Comparison of ENCODE assay signal across 7 mouse cellular contexts in genomic region chr8:83331899-83332697, GRCm38 (mm10). TPM values are rescaled to one million over a fixed set of nuclear protein-coding genes. Genes with fewer than 3 reads are reported as not detected.
A peak's percentile ranks its signal among the peaks of the same experiment; 100 is the strongest.
DNase-seq lines count a peak whose midpoint lies in the region; ATAC-seq lines count a peak whose summit lies in the region.

Elmod2 (minus strand) TSS chr8:83332486.

- H3K4me3 ChIP-seq in embryonic facial prominence, embryonic 12.5 days, result peak within 1 kb of the TSS; percentile 91
- H3K4me3 ChIP-seq in limb, embryonic 11.5 days (ENCODE audit: low read depth, low read length), result peak within 1 kb of the TSS; percentile 86
- H3K4me3 ChIP-seq in midbrain, embryonic 14.5 days (replicated peaks; ENCODE audit: low read depth, low read length), result peak within 1 kb of the TSS; percentile 85

- H3K9me3 ChIP-seq in embryonic facial prominence, embryonic 12.5 days, result no peaks in the 10 kb centered on the region
- no peaks in the 10 kb centered on the region for H3K9me3 ChIP-seq in limb, embryonic 11.5 days (ENCODE audit: control insufficient read depth, low read length)
- H3K9me3 ChIP-seq in midbrain, embryonic 14.5 days (ENCODE audit: control insufficient read depth, low read length), result no peaks in the 10 kb centered on the region

- H3K4me2 ChIP-seq in embryonic facial prominence, embryonic 12.5 days (replicated peaks), result peak within 1 kb of the TSS; percentile 81
- H3K4me2 ChIP-seq in limb, embryonic 11.5 days (ENCODE audit: low read depth, severe bottlenecking), result peak within 1 kb of the TSS; percentile 83
- H3K4me2 ChIP-seq in midbrain, embryonic 14.5 days (ENCODE audit: low read length), result peak within 1 kb of the TSS; percentile 85

- peak within 1 kb of the TSS; percentile 72 for H3K9ac ChIP-seq in embryonic facial prominence, embryonic 12.5 days
- peak within 1 kb of the TSS; percentile 77 for H3K9ac ChIP-seq in limb, embryonic 11.5 days (ENCODE audit: low read length)
- peak within 1 kb of the TSS; percentile 80 for H3K9ac ChIP-seq in midbrain, embryonic 14.5 days (replicated peaks; ENCODE audit: low read length)

- peak; percentile 99 for ATAC-seq in embryonic facial prominence, embryonic 12.5 days (ENCODE audit: insufficient number of reproducible peaks, insufficient read depth, low FRiP score, low TSS enrichment)
- ATAC-seq in limb, embryonic 11.5 days (ENCODE audit: insufficient number of reproducible peaks, low FRiP score, low TSS enrichment, low read depth), result peak; percentile 98
- peak; percentile 99 for ATAC-seq in midbrain, embryonic 14.5 days (ENCODE audit: low FRiP score, low TSS enrichment)

- H3K36me3 ChIP-seq in embryonic facial prominence, embryonic 12.5 days, result peaks cover 9% of the 10 kb centered on the region; the same call in 1 of the 2 replicates
- H3K36me3 ChIP-seq in limb, embryonic 11.5 days (ENCODE audit: control insufficient read depth, insufficient read depth, low read length), result peaks cover 7% of the 10 kb centered on the region; the same call in 1 of the 2 replicates
- H3K36me3 ChIP-seq in midbrain, embryonic 14.5 days (ENCODE audit: control insufficient read depth, insufficient read depth, low read length), result peaks cover 21% of the 10 kb centered on the region

- peak within 1 kb of the TSS; percentile 72; the same call in 1 of the 2 replicates for H3K27ac ChIP-seq in embryonic facial prominence, embryonic 12.5 days
- H3K27ac ChIP-seq in limb, embryonic 11.5 days (replicated peaks; ENCODE audit: low read depth, low read length), result peak within 1 kb of the TSS; percentile 36; the same call in 1 of the 2 replicates
- peak within 1 kb of the TSS; percentile 79 for H3K27ac ChIP-seq in midbrain, embryonic 14.5 days (replicated peaks; ENCODE audit: low read depth, low read length)

- H3K27me3 ChIP-seq in embryonic facial prominence, embryonic 12.5 days, result 0 out of 2 replicates have a peak, but pooled peaks cover 5% of the 10 kb centered on the region
- H3K27me3 ChIP-seq in limb, embryonic 11.5 days (ENCODE audit: control insufficient read depth, insufficient read depth, low read length), result no peaks in the 10 kb centered on the region
- H3K27me3 ChIP-seq in midbrain, embryonic 14.5 days (ENCODE audit: control insufficient read depth, insufficient read depth, low read length), result no peaks in the 10 kb centered on the region

- DNase-seq in adrenal gland, postnatal 25 days, result peak; percentile 99
- peak; percentile 100 for DNase-seq in heart, adult 11 months
- DNase-seq in kidney, adult 18-20 months, result peak; percentile 98
- DNase-seq in limb, embryonic 11.5 days (ENCODE audit: low spot score), result peak; percentile 97
- peak; percentile 100 for DNase-seq in midbrain, embryonic 14.5 days
- peak; percentile 91 to 95 for DNase-seq in spleen, adult 18-20 months

- under 1% methylated on average over 75 of the region's 85 CpGs for WGBS in embryonic facial prominence, embryonic 12.5 days
- WGBS in limb, embryonic 11.5 days, result under 1% methylated on average over 62 of the region's 85 CpGs
- WGBS in midbrain, embryonic 14.5 days, result under 1% methylated on average over 85 of the region's 85 CpGs

- H3K4me1 ChIP-seq in embryonic facial prominence, embryonic 12.5 days, result no peaks in the 10 kb centered on the region
- no peaks in the 10 kb centered on the region for H3K4me1 ChIP-seq in limb, embryonic 11.5 days (ENCODE audit: control insufficient read depth, insufficient read depth, low read length)
- no peaks in the 10 kb centered on the region for H3K4me1 ChIP-seq in midbrain, embryonic 14.5 days (ENCODE audit: control insufficient read depth, insufficient read depth, low read length)

RNA-seq across cellular contexts. Expression of gene Elmod2, which starts in this region (rescaled TPM):
- 28.4 and 30.0 TPM in 2 replicates for total RNA-seq in adrenal gland, postnatal 25 days (2021)
- 25.3 and 26.5 TPM in 2 replicates for polyA plus RNA-seq in embryonic facial prominence, embryonic 12.5 days (2016; fragmentation: Nextera tagmentation; extraction: Ambion mirVana)
- 26.2 and 27.1 TPM in 2 replicates for polyA plus RNA-seq in limb, embryonic 11.5 days (2014; fragmentation: Nextera tagmentation; extraction: Ambion mirVana)
- 23.1 and 36.2 TPM in 2 replicates for polyA plus RNA-seq in midbrain, embryonic 14.5 days (2014; fragmentation: Nextera tagmentation; extraction: Ambion mirVana)

Comparison
In these comparisons a context has a peak if more than half of its experiments do, and no peak if none do; other contexts are left out.
1. Peak in every context shown above with its lines: DNase-seq, ATAC-seq, H3K4me3 ChIP-seq and H3K27ac ChIP-seq.